Mouse (Mus musculus) intestine, postnatal 0 days (tissue): Measurements from ENCODE around the gene Yap1. TPM values are rescaled to one million over a fixed set of nuclear protein-coding genes. Genes with fewer than 3 reads are reported as not detected.

ENCODE experiments used
- ATAC-seq: fragments of 200-750 bp; cut with Nextera tagmentation; 2 replicates; pipeline ENCODE4 v1.8.0; 2017; ENCODE audit warnings: mild to moderate bottlenecking, moderate TSS enrichment, moderate library complexity
- H3K27ac ChIP-seq: fragments of 300-500 bp; sonication (generic); 2 replicates; pipeline ENCODE4 v1.5.1; 2014; ENCODE audit warnings: mild to moderate bottlenecking, low read depth, low read length, moderate library complexity
- H3K27me3 ChIP-seq: fragments of 300-500 bp; sonication (generic); replicated peaks from 2 replicates; pipeline ENCODE4 v1.6.1; 2014; ENCODE audit warnings: low read length, mixed read lengths; ENCODE audit not compliant: control insufficient read depth, insufficient read depth
- H3K36me3 ChIP-seq: fragments of 300-500 bp; sonication (generic); 2 replicates; pipeline ENCODE4 v1.6.1; 2014; ENCODE audit warnings: mild to moderate bottlenecking, moderate library complexity; ENCODE audit not compliant: control insufficient read depth, insufficient read depth
- H3K4me1 ChIP-seq: fragments of 300-500 bp; sonication (generic); replicated peaks from 2 replicates; pipeline ENCODE4 v1.6.1; 2014; ENCODE audit warnings: antibody characterized with exemption, low read length, mixed read lengths; ENCODE audit not compliant: control insufficient read depth, insufficient read depth
- H3K4me2 ChIP-seq: fragments of 300-500 bp; sonication (generic); replicated peaks from 2 replicates; pipeline ENCODE4 v1.6.1; 2014; ENCODE audit warnings: low read depth, mild to moderate bottlenecking, moderate library complexity
- H3K4me3 ChIP-seq: fragments of 300-500 bp; sonication (generic); 2 replicates; pipeline ENCODE4 v1.5.1; 2014; ENCODE audit warnings: low read depth, low read length
- H3K9ac ChIP-seq: fragments of 300-500 bp; sonication (generic); 2 replicates; pipeline ENCODE4 v1.6.1; 2014; ENCODE audit warnings: mild to moderate bottlenecking, low read depth, low read length
- H3K9me3 ChIP-seq: fragments of 300-500 bp; sonication (generic); 2 replicates; pipeline ENCODE4 v1.6.1; 2016; ENCODE audit warnings: mixed run types; ENCODE audit not compliant: control insufficient read depth
- CTCF ChIP-seq: sonication (generic); IDR thresholded peaks from 2 replicates; pipeline ENCODE4 v1.5.1; 2016; ENCODE audit warnings: low read depth, mild to moderate bottlenecking, control low read depth, antibody characterized with exemption, moderate library complexity
- WGBS: fragments of 180-500 bp; shearing (Covaris S2); extraction: QIAGEN DNeasy Blood & Tissue Kit; methylation state at CpG from one replicate; pipeline ENCODE4 v1.1.7; 2014; 5-methylcytosine and 5-hydroxymethylcytosine counted together
- polyA plus RNA-seq: library from polyadenylated mRNA; unstranded; fragments of >200 nt; fragmentation: Nextera tagmentation; extraction: Ambion mirVana; gene quantifications from 2 replicates; pipeline ENCODE4 v1.2.1, GENCODE M21; 2015

Gene Yap1
- polyA plus RNA-seq, 1 experiment from 2014 or later = 11.4 TPM

- Histone ChIP-seq H3K27me3 (no peaks in the 10 kb centered on the region), H3K27ac (no peak overlapping the region), H3K4me1 (peaks cover 4% of the 10 kb centered on the region), H3K9ac (no peak overlapping the region), H3K36me3 (no peaks in the 10 kb centered on the region), H3K4me2 (no peak overlapping the region), H3K9me3 (no peaks in the 10 kb centered on the region), H3K4me3 (no peak overlapping the region)
- no peak for ATAC-seq
- no peak for TF ChIP-seq CTCF
- WGBS = 81% methylated on average over 5 of the region's 5 CpGs
These were observed 28.5 kb upstream of the Yap1 start for GRCm38 (mm10) chr9:8032847-8033246.

- Histone ChIP-seq H3K36me3 (no peaks in the 10 kb centered on the region), H3K9ac (no peak overlapping the region), H3K4me2 (no peak overlapping the region), H3K27ac (no peak overlapping the region), H3K4me3 (no peak overlapping the region), H3K4me1 (no peaks in the 10 kb centered on the region), H3K9me3 (no peaks in the 10 kb centered on the region), H3K27me3 (no peaks in the 10 kb centered on the region)
- WGBS = 89% methylated on average over 5 of the region's 5 CpGs
- ATAC-seq = no peak
- no peak for TF ChIP-seq CTCF
These were observed 14.2 kb upstream of the Yap1 start for GRCm38 (mm10) chr9:8018609-8019008.

DNA sequence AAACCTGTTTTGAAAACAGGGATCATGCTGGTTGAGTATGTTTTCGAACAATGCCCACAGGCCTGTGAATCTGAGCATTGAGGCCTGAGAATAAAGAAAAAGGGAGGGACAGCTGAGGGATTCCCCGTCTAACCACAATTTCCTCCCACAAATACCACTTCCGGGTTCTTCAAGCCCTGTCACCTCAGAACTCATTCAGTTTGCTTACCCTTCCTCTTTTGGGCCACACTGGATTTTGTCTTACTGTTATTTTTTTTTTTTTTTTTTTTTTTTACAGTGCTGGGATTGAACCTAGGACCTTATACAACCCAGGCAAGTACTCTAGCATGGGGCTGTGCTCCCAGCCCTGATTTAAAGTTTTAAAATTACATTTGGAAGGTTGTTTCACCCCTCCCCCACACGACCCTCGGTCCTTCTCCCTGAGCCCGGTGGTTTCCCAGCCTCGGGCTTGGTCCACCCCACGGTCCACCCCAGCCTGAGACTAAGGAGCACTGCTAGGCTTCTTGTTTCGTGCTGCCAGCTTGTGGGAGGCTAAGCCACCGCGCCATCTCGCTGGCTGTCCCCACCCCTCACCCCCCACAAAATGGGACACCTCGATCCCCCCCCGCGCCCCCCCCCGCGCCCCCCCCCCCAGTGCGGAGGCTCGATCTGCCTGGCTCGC is 13.0 kb upstream of the Yap1 start:
- ATAC-seq = no peak
- no peak for TF ChIP-seq CTCF
- 68% methylated on average over 14 of the region's 20 CpGs for WGBS

DNA sequence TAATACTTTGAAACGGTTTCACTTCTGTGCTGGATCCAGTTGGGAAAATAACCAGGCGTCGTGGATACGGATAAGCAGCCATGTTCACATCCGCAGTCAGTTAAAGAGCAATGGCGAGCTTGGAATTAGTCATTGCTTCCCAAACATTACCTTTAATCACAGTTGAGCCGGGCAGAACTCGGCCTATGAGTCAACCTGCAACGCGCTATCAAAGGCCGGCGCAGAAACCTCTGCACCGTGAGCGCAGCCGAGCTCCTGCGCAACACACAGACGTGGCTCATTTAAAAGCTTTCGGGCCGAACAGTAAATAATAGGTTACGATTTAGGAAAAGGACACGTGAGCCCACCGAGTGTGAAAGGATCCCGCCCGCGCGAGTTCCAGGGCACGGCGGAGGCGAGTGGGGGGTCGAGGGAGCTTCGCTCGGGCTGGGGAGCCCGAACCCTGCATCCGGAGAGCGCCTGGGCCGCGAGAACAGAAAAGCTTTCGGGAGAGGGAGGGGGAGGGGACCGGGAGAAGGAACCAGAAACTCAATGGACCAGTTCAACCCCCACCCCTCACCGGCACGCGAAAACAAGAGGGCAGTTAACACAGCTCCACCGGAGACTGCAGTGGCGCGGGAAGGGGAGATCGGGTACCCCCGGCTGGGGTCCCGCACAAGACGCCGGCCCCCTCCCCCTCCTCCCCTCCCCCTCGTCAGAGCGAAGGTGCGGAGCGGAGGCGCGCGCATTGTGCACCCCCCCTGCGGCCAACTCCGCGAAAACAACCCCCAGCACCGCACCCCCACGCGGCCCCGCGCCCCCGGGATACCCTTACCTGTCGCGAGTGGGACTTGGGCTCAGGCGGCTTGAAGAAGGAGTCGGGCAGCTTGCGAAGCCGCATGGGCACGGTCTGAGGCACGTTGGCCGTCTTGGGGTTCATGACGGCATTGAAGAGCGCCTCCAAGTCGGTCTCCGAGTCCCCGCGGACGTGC is 810 bp downstream of the Yap1 start:
- Histone ChIP-seq H3K9ac (peak overlapping the region; percentile 91), H3K4me2 (peak overlapping the region; percentile 83), H3K27me3 (no peaks in the 10 kb centered on the region), H3K4me3 (peak overlapping the region; percentile 96), H3K36me3 (peaks cover 21% of the 10 kb centered on the region), H3K27ac (peak overlapping the region; percentile 94), H3K9me3 (no peaks in the 10 kb centered on the region), H3K4me1 (no peaks in the 10 kb centered on the region)
- WGBS = under 1% methylated on average over 79 of the region's 82 CpGs
- peak; percentile 88 for ATAC-seq
- no peak for TF ChIP-seq CTCF

More for the DNA sequence above, 13.0 kb upstream of the Yap1 start:
- Histone ChIP-seq H3K4me1 (no peaks in the 10 kb centered on the region), H3K4me3 (no peak overlapping the region), H3K9ac (no peak overlapping the region), H3K27me3 (no peaks in the 10 kb centered on the region), H3K27ac (no peak overlapping the region), H3K9me3 (no peaks in the 10 kb centered on the region), H3K36me3 (no peaks in the 10 kb centered on the region), H3K4me2 (no peak overlapping the region)

DNA sequence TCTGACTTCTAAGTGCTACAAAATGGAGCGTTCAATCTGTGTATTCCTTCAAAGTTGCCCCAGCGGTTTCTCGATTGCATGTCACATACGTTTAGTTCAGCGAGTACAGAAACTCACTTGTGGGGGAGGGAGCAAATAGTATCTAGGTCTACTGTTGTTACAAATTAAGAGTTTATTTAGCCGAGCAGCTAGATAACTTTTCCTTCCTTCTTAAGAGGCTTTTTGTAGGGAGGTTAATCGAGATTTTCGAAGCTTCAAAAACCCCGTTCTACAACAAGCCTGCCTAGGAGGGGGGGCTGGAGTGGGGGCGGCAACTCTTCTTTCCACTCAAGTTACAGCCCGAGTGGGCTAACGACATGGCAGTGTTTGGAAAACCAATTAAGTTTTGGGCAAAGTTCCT is 1.6 kb downstream of the Yap1 start:
- H3K36me3 ChIP-seq = peaks cover 21% of the 10 kb centered on the region
- H3K9me3 ChIP-seq = no peaks in the 10 kb centered on the region
- H3K9ac ChIP-seq = peak overlapping the region; percentile 91
- H3K4me2 ChIP-seq = peak overlapping the region; percentile 83
- no peaks in the 10 kb centered on the region for H3K27me3 ChIP-seq
- H3K4me1 ChIP-seq = no peaks in the 10 kb centered on the region
- H3K4me3 ChIP-seq = peak overlapping the region; percentile 96
- under 1% methylated on average over 12 of the region's 12 CpGs for WGBS
- ATAC-seq = no peak
- H3K27ac ChIP-seq = peak overlapping the region; percentile 94
- no peak for TF ChIP-seq CTCF

- H3K4me1 ChIP-seq = no peaks in the 10 kb centered on the region
- no peak overlapping the region for H3K4me3 ChIP-seq
- H3K9me3 ChIP-seq = no peaks in the 10 kb centered on the region
- H3K27me3 ChIP-seq = no peaks in the 10 kb centered on the region
- 45% methylated on average over 7 of the region's 7 CpGs for WGBS
- H3K27ac ChIP-seq = no peak overlapping the region
- no peak overlapping the region for H3K9ac ChIP-seq
- no peak for TF ChIP-seq CTCF
- peak overlapping the region; percentile 27; the same call in 1 of the 2 replicates for H3K4me2 ChIP-seq
- no peak for ATAC-seq
- H3K36me3 ChIP-seq = peaks cover 25% of the 10 kb centered on the region
These were observed 3.0 kb downstream of the Yap1 start for GRCm38 (mm10) chr9:8001352-8001751.
